Mouse (Mus musculus): ENCODE measurements around the gene Snrpd3.

Snrpd3 gene

DNA sequence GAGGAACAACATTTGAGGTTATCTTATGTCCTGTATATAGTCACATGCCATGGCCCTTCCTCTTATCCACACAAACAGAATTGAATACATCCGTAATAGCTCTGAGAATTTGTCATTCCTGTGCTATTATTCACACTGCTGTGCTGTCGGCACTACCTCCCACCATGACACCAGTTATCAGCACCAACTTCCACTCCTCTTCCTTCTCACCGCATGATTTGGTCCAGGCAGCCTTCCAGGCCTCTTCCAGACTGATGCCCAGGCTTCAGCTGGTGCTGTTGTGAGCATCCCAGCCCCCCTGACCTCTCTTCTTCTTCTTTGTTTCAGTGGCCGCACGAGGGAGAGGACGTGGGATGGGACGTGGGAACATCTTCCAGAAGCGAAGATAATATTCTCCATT, 17.6 kb downstream of the Snrpd3 start:
- in situ Hi-C loops (cut with MboI): no loop called here

DNA sequence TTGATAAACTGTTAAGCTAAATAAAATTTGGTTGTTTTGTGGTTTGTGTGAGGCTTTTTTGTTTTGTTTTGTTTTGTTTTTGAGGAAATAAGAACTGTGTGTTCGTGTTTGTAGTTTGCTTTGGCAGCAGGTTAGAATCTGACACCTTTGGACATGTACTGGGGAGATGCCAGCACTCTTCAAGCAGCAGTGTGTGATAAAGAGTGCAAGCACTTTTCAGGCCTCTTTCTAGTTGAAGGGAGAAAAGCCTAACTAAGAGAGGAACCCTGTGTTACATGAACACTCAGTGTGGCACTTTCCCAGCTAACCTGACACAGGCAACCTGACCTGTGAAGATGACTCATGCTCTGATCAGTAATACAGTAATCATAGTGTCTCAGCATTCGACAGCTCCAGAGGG, 18.1 kb downstream of the Snrpd3 start:
- in situ Hi-C loops (cut with MboI): no loop called here

DNA sequence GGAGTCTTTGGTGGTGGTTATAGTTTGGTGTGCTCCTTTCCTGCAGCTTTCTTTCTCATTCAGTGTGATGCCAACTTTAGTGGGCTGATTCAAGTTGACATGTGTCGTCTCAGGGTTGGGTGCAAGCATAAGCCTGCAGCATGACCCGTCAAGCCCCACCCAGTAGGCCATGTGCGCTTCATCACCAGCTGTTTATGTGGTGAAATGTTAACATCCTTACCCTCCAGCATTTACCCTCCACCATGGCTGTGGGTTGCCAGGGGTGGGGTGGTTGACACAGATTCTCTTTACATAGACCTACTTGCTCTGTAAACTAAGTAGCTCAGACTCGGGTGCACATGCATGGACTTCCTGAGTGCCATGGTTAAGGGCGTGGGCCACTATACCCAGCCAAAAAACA, 18.8 kb downstream of the Snrpd3 start:
- in situ Hi-C loops (cut with MboI): no loop called here

DNA sequence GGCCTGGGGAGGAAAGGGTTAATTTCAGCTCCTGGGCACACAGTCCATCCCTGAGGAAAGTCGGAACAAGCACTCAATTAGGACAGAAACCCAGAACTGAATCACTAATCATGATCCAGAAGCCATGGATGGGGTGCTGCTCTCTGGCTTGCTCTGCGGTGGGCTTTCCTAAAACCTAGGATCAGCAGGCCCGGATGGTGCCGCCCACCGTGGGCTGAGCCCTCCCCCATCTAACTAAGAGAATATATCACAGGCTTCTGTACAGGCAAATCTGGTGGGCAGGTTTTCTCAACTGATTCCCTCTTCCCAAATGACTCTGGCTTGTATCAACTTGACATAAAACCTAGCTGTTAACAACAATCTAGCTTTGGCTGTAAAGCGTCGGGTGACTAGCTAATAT, 30.6 kb downstream of the Snrpd3 start:
- in situ Hi-C loops (cut with MboI): no loop called here

DNA sequence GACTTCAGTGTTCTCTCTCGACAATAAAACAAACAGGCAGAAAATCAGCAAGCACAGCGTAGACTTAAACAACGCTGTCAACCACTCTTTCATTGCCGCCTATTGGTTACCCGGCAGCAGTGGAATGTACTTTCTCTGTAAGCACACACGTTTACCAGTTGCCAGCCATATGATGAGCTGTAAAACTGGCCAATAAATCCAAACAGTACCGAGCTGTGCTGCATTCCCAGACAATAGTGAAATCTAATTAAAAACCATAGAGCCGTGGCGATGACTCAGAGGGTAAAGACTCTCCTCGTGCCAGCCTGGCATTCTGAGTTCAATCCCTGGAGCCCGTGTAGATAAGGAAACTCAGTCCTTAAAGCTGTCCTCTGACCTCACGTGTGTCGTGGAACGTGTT, 31.1 kb downstream of the Snrpd3 start:
- in situ Hi-C loops (cut with MboI): no loop called here

DNA sequence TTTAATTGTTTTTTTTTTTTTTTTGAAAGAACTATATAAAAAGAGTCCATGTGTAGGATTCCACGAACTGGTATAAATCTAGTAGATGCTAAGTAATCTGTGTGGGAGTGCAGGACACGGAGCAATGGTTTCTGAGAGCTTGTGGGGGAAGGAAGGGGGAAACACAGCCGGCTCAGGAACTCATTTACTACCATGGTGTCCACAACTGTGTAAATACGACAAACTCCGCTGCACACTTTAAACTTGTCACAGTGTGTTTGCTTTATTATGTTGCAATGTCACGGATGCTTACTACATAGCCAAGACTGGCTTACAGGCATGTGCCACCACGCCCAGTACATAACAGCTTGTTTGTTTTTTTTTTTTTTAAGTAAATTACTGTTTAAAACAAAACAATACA, 32.5 kb downstream of the Snrpd3 start:
- in situ Hi-C loops (cut with MboI): no loop called here

DNA sequence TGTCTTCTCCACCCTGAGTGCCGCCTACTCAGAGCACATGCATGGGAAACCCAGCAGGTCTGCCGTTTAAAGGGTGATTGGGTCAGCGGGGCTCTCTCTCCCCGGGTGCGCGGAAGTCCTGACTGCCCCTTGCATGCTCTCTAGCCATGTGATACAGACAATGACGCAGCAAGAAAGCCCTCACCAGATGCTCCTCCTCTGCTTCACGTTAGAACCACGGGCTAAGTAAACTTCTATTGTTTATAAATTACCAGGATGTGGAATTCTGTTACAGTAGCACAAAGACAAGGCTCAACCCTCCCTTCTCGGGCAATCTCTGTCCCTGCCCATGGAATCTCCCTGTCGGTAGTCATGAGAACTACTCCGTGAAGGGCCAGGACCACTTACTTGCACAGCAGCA, 33.8 kb downstream of the Snrpd3 start:
- in situ Hi-C loops (cut with MboI): no loop called here

DNA sequence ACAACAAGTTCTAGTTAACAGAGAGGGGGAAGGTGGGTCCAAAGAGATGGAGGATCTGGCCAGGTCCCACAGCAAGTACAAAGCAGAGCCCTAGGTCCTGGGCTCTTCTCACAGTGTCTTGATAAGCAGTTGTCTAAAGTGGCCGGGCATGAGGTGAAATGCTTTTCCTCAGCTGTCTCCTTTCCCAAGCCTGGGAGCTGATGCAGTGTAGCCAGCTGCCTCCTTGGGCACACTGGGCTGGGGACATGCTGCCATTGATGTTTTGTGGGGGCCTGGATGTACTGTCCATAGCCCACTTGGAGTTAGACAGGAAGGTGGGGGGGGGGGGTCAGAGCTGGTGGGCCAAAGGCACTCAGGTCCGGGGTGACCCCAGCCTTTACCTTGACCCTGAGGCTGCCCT, 34.8 kb downstream of the Snrpd3 start:
- in situ Hi-C loops (cut with MboI): no loop called here

DNA sequence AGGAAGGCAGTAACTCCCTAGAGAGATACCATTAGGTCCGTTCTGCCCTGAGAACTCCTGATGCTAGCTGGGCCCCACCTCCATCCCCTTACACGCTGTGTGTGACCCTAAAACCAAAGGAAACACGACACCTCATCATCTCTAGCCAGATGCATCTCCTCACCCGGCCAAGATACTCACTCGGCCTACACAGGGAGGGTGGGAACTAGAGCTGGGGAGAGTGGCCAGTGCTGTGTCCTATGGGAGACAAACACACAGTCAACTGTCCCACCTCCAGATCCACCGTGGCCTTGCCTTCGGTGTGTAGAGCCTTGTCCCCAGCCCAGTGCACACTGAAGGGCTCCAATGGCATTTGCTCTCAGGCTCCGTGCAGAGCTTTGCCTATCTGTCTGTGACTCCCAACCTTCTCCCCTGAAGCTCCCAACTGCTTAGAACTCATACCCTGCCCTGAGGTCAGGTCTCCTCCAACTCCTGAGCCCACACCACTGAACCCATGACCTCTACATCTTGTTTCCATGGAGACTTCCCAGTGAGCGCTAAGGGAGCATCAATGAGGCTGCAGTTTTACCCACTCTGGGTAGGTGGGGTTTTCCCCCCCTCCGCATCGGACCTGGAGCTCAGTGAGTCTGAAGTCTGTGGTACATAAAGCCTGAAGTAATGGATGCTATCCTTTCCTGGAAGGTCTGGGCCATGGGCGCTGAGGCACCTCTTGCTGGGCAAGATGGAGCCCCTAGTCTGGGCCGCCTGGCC, 35.5 kb downstream of the Snrpd3 start:
- in situ Hi-C loops (cut with MboI): no loop called here

DNA sequence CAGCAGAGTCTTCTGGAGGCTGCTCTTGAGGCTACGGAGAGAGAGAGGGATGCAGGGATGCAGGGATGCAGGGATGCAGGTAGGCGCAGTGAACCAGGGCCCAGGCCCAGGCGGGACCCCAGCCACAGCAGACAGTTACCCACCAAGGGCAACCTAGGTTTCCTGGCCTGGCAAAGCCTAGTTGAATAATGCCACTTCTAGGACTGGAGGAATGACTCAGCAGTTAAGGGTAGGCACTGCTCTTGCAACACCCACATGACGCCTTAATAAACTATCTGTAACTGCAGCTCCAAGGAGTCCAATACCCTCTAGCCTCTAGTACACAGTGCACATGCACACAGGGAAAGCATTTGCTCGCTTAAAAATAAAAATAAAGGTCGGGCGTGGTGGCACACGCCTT, 36.7 kb downstream of the Snrpd3 start:
- in situ Hi-C loops (cut with MboI): no loop called here

DNA sequence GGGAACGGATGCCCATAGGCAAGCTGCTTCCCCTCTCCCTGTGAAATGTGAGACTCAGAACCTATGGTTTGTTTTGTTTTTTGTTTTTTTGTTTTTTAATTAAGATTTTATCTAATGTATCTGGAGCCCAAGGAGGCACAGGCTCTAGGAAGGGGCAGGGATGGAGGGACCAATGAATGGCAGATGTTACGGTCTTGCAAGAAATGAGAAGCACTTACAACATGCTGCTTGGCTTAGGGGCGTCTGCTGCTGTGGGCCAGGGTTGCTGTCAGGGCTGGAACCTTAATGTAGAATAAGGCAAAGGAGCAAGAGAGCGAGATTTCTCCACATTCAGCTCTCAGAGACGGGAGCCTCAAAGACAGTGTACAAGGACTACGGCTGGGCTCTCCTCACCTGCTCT, 38.2 kb downstream of the Snrpd3 start:
- in situ Hi-C loops (cut with MboI): no loop called here

DNA sequence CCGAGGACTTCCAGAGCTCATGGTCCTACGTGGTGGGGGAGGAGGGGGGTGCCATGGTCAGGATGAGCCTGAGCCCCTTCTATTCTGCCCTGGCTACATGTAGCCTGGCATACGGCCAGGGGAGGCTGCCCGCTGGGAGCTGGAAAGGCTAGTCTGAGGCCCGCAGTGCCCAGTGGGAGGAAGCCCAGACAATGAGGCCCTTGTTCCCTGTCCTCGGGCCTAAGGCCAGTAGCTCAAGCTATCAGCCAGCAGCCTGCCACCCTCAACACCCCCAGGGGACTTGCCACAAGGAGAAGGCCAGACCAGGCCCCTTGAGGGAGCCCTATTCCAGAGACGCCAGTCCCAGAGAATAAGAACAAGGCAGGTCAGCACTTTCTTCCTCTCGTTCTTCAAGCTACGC, 38.7 kb downstream of the Snrpd3 start:
- in situ Hi-C loops (cut with MboI): no loop called here

DNA sequence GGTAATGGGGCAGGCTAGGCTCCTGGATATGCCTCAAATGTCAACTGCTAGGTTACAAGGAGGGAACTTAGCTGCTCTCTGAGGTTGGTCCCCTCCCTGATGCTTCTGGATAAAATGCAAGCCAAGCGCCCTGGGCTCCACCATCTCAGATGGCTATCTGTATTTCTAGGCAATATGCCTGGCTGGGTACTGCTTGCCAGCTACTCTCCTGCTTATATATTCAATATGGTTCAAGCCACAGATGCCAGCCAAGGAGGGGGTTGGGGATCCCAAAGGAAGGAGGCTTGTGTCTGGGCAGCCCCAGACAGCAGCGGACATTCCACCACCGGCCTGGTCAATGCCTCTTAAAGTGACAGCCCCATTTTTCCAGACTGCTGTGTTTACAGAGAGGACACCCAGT, 41.2 kb downstream of the Snrpd3 start:
- in situ Hi-C loops (cut with MboI): no loop called here

DNA sequence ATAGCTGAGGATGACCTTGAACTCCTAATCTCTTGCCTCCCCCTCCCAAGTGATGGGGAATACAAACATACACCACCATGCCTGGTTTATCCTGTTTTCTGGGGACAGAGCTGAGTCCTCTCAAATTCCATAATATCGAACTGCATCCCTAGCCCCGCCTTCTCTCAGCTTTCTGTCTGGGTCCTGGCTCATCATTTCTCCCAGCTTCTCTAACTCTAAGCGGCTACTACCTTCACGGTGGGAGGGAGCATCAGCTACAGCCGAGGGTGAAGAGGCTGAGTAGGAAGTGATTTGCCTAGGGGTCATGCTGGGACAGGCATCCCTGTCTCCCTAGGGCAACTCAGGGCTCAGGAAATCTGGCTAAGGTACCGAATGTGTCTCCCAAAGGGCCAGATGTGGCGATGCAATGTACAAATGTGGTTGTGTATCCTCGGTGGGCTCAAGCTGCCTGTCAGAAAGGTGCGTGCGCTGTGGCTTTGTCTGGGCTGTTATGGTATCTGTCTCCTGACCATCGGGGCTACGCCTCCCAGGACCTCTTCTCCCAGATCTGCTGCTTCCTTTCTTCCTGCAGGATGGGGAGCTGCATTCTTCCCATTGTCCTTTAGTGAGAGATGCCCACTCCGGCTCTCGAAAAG, 41.8 kb downstream of the Snrpd3 start:
- in situ Hi-C loops (cut with MboI): no loop called here

DNA sequence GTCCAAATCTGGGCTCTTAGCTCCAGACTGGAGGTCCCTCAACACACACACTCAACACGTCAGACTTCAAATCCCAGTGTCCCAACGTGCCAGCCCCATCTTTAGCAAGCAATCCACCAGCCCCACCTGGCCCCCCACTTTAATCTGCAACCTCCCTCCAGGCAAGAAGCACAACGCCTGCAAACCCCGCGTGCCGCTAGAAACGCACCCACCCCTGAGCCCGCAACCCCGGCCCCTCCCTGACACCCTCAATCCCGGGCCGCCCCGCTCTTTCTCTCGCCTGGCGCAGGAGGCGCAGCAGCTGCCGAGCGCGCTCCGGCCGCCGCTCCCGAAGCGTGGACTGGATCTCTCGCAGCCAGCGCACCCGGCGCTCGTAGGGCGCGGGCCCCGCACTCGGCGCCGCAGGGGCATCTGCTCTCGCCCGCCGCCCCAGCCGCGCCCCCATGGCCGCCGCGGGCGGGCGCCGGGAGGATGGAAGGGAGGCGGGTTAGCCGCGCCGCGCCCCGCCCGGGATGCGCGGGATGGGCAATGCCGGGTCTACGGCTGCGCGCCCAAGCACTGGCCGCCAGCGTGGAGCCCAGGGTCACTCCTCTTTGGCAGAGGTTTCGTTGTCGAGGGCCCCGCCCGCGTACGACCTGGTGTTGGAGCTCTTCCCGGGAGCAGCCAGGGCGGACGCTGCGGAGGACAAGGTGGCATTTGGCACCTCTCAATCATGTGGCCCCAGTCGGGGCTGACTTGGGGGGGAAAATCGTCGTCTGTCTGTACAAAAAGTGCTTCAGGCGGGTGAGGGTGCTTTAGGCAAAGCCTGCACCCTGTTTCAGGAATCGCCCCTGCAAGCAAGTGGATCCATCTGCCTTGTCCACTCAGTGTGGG, 42.6 kb downstream of the Snrpd3 start, which contains the start of gene Lrrc75b:
Gene Lrrc75b (minus strand): TSS at position 655 of the 873 bp plus-strand sequence.
- in situ Hi-C loops (cut with MboI): no loop called here

DNA sequence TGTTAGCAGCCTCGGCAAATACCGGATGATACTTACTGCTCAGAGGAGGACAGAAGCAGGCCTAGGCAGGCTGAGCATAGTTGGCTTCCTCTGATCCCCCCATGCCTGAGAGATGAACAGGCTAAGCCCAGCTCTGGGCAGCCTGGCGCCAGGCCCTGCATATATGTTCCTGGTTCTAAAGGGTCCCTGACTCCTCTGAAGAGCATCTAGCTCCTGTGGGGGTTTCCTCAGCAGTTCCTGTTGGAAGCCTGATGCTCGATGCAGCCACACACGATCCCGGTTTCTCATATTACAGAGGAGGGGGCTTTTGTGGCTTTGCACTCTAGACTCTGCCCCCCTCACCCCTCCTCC, 43.2 kb downstream of the Snrpd3 start:
- in situ Hi-C loops (cut with MboI): no loop called here

DNA sequence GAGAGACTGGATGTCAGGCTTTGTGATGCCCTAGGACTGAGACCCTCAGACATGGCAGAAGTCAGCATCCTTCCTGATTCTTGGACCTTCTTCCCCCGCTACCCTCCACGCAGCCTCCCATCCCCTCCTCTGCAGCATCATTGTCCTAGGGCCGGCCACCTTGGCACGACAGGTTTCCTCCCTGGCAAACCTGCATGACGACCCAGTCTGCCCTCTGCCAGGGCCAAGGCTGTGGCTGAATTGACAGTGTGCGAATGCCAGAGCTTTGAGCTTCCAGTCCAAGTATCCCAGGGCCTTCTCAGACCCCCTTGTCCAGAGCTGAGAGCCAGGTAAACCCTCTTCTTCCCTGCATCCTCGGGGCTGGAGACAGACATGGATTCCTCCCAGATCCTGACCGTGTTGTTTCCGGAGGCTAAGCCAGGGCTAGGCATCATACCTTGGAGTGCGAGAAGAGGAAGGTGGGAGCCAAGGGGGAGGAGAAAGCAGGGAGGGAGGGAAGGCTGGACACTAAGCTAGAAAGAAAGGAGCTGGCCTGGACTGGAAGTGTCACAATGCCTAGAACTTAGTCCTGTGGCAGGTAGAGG, 43.8 kb downstream of the Snrpd3 start, which contains the start of gene Ggt1:
Gene Ggt1 (plus strand): TSS at position 534 of the 584 bp plus-strand sequence.
- in situ Hi-C loops (cut with MboI): no loop called here

DNA sequence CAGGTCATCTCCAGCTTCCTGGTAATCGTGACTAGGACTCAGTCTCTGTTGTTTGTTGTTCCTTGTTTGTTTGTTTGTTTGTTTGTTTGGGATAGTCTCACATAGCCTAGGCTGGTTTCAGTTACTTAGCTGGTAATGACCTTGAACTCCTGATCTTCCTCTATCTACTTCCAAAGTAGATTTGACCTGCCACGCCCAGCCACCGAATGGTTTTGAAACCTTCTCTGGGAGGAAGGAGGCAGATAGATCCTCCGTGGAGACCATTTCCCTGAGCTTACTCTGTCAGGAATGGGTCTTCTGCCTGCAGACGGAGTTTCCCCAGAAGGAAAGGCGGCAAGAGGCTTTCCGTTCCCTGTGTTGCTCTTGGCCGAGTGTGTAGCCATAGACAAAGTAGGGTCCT, 45.2 kb downstream of the Snrpd3 start:
- in situ Hi-C loops (cut with MboI): no loop called here

DNA sequence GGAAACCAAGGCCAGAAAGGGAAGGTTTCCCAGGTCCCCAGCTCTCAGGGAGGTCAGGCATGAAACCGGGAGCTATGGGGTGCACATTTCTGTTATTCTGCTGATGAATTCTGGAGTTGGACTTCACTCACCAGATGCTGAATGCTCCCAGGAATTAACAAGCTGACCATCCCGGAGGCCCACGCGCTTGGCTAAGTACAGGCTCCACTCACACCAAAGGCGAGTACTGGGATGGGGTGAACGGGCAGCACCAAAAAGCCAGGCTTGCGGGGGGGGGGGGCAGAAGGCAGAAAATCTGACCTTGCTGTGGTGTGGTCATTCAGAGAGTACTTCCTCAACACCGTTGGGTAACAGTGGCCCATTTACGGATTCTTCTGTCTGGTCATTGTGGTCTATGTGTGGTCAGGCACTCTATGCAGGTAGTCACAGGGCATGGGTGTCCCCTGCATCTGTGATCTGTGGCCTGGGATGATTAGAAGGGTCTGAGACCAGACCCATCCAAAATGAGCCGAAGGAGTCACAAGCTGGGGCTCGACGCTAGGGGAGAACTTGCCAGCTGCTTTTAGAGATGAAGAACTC, 47.4 kb downstream of the Snrpd3 start:
- in situ Hi-C loops (cut with MboI): no loop called here

DNA sequence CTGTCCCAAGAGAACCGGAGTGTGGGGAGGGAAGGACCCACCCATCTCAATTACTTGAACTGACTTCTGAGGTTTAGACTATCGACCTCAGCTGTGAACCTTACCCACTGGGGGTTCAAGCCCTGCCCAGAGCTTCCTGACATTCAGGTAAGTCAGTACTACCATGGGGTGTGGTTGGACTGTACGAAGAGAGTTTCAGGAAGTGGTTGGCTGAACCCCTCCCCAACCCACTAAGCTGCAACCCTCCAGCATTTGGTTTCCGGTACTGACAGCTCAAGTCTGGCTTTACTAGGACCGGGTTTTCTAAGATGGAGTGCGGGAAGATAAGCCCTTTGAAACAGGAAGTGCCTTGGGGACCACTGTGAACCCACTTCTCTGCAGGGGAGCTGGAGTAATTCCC, 48.1 kb downstream of the Snrpd3 start:
- in situ Hi-C loops (cut with MboI): no loop called here

DNA sequence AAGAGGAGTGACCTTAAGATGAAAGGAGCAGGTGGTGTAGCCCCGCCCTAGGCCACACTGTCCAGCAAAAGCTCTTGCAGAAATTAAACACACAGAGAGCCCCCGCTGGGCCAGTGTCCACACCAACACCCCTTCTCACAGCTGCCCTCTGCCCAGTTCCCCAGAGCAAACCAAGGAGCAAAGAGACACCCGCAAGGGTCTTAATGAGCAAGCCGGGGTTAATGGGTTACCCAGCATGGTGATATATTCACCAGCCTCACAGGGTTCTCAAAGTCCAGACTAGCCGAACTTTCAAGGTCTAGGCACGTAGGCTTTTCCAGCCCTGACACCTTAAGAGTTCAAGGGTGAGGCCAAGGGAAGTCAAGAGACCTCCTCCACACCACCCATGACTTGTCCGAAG, 48.6 kb downstream of the Snrpd3 start:
- in situ Hi-C loops (cut with MboI): no loop called here

DNA sequence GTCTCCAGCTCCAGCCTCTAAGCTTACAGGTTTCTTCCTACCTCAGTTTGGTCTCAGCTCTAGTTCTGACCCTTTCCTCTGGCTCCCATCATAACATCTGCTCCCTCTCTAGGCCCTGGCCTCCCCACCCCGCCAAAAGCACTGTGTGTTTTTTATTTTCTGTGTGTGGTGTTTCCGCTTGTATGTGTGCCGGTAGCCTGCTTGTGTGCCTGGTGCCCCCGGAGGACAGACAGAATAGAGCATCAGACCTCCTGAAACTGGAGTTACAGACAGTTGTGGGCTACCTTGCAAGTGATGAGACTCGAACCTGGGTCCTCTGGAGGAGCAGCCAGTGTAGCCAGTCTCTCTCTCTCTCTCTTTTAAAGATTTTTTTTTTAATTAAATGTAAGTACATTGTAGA, 49.0 kb downstream of the Snrpd3 start:
- in situ Hi-C loops (cut with MboI): no loop called here

Data from mature B cell (primary cell).